Mouse (Mus musculus) spleen, adult 2 months (tissue): ENCODE results near the gene Tada2a.

Source experiments
- CTCF ChIP-seq: fragments of 200-500 bp; IDR thresholded peaks from 2 replicates; pipeline ENCODE4 v1.5.1; 2011; ENCODE audit warnings: mild to moderate bottlenecking, inconsistent platforms; ENCODE audit not compliant: insufficient read depth, insufficient read length, insufficient replicate concordance; ENCODE audit errors: extremely low read depth
- POLR2A ChIP-seq: fragments of 200-500 bp; IDR thresholded peaks from 2 replicates; pipeline ENCODE4 v1.6.1; 2011; ENCODE audit warnings: low read depth, low read length, inconsistent platforms

DNA sequence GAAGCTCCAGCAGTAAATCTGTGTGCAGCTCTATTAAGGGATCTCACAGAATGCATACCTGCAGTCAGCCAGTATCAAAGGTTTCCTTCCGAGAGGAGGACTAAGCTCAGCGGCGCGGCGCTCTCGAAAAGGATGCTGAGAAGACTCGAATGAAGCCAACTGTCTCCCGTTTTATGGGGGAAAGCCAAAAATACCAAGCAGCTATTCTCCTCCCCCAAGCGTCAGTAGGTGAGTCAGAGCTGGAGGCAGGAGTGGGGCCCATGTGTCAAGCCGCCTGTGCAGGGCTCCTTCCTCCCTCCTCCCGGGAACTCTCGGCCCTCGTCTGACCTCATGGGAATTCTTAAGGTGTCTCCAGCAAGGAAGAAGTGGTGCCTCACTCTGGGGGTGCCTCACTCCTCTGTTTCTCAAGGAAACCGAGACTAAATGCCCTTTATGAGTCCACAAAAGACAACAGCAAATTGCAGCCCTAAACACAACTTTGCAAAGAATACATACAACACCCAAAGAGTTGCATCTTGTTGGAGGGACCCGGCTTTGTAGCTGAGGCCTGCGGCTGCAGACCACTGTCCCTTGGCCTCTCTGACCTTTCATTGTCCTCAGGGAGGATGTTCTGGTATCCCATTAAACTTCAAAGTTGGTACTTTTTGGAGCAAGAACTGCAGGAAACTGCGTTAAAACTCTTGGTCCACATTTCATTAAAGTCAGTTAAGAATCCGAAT is 62.3 kb downstream of the Tada2a start:
- TF ChIP-seq CTCF (no peak), POLR2A (no peak)
